Mouse (Mus musculus) forelimb bud, embryonic 11.5 days (tissue): ENCODE results near the gene Npas4.
"Not testable (repeated sequence)": the region's sequence is repeated elsewhere in the genome, so short reads cannot be mapped to it uniquely, and the experiment has no call there.

Experiments
- DNase-seq: peaks from one replicate; pipeline ENCODE4 v3.0.0-alpha.2; 2012; ENCODE audit warnings: low read depth, low spot score

Gene Npas4

DNA sequence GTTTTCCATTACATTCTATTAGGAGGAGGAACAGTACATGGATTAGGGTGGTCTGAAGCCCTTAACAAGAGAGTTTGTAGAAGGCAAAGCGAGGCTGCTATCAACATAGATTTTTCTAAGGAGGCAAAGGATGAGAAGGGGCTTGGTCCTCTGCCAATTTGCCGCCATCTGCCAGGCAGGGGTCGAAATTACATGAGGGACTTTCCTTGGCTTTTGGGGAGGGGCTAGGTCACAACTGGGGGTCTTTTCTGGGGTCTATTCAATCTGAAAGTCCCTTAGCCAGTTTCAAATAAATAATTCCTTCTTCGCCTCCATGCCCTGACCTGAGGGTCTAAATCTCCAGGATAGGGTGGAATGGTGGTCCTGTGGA is at the start of gene Npas4:
Npas4 (minus strand) TSS at position 61 of the 370 bp plus-strand sequence.
- no peak for DNase-seq

- DNase-seq: no peak
Observed at GRCm38 (mm10) chr19:5039301-5040114, 49.4 kb upstream of the Npas4 start.

DNA sequence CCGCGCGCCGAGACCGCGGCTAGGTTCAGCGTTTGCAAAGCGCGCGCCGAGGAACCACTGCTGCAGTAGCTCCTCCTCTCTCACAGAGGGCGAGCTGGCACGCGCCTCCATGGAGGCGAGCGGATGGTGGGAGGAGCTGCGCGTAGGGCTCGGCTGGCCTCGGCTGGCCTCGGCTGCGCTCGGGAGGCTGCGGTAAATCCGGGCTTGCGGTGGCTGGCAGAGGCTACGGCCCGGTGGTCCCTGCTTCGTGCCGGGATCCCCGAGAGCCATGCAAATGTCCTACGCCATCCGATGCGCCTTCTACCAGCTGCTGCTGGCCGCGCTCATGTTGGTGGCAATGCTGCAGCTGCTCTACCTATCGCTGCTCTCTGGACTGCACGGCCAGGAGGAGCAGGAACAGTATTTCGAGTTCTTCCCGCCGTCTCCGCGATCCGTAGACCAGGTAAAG is 48.6 kb upstream of the Npas4 start, which contains the start of the genes B4gat1 and AC124502.3:
B4gat1 (plus strand) TSS at position 118 of the 448 bp plus-strand sequence.
AC124502.3 (plus strand) TSS at position 183 of the 448 bp plus-strand sequence.
- DNase-seq: peak; percentile 91

DNA sequence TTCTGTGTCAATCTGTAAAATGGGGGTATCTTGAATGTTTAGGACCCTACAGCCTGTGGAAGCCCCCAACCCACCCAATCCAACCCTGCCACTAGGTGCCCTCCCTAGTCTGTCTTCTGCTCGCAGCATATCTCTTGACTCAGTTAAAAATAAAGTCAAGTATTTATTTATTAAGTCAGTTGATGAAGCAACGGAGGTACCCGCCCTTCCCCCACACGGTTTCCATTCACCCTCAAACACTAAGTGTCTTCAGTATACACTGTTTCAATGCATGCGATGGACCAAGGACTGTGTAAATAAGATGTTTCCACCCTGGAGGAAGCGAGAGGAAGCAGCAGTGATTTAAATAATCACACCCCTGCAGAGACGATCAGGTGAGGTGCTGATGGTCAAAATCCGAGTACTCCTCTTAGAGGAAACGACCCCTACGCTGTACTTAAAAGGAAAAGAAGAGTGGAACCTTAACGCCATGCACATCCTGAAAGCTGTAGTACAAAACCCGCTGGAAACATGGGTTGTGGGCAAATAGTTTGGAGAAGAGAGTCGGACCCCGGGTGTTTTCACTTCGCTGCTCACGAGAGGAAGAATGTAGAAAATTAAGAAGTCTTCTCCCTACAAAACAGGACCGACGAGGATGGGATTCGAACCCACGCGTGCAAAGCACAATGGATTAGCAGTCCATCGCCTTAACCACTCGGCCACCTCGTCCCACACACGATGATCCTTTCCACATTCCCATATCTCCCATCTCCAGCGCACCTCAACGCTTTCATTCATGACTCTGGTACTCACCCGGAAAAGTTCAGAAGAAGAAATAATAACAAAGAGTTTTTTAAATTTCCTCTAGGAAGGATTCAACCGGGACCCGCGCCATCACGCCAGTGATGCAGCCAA is 47.8 kb upstream of the Npas4 start:
- DNase-seq: peak; percentile 91

DNA sequence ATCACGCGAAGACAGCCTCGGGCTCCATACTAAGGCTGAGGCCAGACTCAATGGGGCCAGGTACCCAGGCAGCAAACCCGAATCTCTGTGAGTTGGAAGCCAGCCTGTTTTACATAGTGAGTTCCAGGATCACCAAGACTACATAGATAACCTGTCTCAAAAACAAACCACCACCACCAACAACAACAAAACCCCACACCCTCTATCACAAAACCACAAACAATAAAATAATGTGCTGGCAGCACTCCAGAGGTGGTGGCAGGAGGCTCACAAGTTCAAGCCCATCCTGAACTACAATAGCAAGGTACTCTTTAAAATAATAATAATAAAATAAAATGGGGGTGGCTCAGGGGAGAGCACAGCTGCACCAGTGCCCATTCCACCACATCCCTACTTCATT is 46.5 kb upstream of the Npas4 start:
- DNase-seq: no peak

DNA sequence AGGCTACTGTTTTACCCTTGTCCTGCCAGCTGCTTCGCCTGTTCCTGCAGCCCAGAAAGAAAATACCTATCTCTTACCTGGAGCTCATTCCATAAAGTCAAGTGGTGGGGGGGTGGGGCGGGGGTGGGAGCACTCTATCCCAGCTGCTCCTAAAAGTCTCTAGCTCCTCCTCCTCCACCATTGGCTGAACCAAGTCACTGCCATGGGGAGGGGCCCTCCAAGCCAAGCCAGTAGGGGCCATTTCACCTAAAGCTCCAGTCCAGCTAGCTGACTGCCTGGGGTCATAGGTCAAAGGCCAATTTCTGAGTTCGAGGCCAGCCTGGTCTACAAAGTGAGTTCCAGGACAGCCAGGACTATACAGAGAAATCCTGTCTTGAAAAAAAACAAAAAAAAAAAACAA is 42.6 kb upstream of the Npas4 start:
- DNase-seq: no peak

DNA sequence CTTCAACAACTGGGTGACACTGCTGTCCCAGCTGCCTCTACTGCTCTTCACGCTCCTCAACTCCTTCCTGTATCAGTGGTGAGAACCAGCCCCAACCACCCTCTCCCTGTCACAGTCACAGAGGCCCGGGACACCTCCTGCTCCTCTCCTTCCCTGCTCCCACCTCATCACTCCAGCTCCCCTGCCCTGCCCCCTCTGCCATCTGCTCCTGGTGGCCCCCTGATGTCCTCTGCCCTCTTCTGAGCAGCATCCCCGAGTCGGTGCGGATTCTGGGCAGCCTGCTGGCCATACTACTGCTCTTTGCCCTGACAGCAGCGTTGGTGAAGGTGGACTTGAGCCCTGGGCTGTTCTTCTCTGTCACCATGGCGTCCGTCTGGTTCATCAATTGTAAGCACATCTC is 36.0 kb upstream of the Npas4 start:
- DNase-seq: no peak

- DNase-seq: peak; percentile 94
Observed at GRCm38 (mm10) chr19:5023621-5024479, 33.7 kb upstream of the Npas4 start, which contains the start of gene Slc29a2. Gene Slc29a2, plus strand, starts transcription at chr19:5023860.

GRCm38 (mm10) chr19:5021416-5021815 is 31.3 kb upstream of the Npas4 start:
- no peak for DNase-seq

GRCm38 (mm10) chr19:5018191-5018590 is 28.1 kb upstream of the Npas4 start:
- DNase-seq: no peak

DNA sequence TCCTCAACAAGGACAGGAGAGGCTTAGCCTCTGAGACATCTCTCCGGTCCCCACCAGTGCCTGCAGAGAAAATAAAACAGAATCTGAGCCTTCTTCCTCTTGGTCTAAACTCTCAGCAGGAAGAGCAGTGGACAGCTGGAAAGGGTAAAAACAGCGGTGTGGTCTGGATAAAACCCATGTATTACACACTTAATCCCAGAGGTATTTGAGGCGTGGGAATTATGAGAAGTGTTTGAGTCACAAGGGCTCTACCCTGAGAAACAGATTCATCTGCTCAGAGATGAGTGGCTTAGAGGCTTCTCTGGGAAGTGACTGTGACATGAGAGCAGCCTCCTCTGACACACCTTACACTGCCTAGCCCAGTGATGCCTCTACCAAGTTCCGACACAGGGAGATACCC is 27.5 kb upstream of the Npas4 start:
- DNase-seq: no peak

DNA sequence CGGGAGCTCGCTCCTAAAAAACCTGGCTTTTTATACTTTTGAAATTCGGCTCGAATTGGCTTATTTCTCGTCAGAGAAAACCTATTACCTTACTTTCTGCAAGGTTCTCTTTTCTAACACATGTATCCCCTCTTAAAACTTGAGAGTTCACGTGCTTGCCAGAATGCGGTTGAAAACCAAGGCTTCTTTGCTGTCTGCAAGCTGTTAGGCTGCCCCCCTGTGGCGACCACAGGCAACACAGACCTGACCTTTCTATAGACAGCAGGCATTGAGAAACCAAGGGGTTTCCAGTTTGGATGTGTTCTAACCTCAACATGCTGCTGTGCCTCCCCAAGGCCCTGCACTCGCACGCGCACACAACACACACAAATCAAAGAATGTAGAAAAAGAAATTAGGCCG is 26.7 kb upstream of the Npas4 start:
- peak; percentile 79 for DNase-seq

GRCm38 (mm10) chr19:5016221-5016742 is 26.2 kb upstream of the Npas4 start:
- no peak for DNase-seq

- peak; percentile 64 for DNase-seq
Observed at GRCm38 (mm10) chr19:5014961-5015398, 24.9 kb upstream of the Npas4 start.

DNA sequence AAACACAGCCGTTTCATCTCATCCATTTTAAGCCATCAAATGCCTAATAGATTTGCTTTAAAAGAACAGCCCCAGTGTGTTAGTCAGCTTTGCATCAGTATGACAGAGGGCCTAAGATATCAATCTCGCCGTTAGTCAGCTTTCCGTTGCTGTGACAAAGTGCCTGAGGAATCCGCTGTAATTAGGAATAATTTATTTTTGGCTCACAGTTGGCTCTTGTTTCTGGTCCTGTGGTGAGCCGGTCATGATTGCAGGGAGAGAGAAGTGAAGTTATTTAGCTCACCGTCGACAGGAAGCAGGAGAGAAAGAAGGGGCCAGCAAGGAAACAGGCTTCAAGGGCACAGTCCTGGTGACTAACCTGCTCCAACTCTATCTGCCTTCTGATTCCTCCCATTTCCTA is 23.0 kb upstream of the Npas4 start:
- no peak for DNase-seq

DNA sequence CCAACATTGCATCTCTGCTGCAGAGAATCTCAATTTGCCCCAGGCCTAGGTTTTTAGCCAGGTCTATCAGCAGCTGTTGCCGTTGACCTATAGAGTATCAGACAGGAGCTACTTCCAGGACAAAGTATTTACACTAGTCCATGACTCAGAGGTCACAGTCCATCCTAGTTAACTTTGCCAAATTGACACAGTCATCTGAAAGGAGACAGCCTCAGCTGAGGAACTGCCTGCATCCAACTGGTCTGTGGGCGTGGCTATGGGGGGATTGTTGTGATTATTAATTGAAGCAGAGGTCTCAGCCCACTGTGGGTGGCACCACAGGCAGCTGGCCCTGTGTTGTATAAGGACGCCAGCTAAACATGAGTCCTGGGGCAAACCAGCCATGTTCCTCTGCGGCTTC is 14.8 kb upstream of the Npas4 start:
- no peak for DNase-seq

DNA sequence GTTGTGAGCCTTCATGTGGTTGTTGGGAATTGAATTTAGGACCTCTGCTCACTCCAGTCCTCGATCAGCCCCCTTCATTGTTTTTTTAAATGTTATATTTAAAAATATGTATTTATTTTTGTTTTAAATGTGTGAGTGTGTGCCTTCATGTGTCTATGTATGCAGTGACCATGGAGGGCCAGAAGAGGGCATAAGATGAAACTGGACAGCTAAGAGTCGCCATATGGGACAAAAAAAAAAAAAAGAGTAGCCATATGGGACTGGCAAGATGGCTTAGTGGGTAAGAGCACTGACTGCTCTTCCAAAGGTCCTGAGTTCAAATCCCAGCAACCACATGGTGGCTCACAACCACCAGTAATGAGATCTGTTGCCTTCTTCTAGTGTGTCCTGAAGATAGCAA is 13.5 kb upstream of the Npas4 start:
- DNase-seq: not testable (repeated sequence)

DNA sequence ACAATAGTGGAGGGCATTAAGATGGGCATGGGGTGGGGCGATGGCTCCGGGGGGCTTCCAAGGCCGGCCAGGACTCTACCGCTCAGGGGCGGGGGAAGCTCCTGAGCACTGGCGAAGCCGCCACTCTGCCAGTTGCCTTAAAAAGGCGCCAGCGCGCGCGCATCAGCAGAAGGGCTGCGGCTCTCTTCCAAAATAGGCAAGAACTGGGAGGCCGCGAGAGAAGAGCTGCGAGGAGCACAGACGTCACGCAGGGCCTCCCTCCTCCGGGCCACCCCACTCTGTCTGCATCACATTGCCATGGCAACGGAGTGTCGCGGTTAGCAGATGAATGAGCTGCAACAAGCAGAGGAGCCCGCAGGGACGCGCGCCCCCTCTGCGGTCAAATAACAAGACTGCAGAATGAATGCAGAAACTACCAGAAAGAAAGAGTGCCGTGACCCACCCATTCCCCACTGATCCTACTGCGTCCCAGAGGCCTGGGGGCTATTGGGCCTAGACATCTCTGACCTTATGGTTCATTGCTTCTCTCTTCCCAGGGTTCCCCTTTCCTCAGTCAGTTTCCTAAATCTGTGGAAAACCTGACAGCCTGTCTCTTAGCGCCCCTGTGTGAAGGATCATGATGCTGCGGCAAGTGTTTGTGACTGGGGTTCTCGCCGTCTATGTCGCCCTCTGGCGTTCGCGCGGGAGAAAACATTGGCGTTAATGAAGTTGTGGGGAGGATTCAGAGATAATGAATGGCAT is 11.7 kb upstream of the Npas4 start:
- DNase-seq: peak; percentile 86

DNA sequence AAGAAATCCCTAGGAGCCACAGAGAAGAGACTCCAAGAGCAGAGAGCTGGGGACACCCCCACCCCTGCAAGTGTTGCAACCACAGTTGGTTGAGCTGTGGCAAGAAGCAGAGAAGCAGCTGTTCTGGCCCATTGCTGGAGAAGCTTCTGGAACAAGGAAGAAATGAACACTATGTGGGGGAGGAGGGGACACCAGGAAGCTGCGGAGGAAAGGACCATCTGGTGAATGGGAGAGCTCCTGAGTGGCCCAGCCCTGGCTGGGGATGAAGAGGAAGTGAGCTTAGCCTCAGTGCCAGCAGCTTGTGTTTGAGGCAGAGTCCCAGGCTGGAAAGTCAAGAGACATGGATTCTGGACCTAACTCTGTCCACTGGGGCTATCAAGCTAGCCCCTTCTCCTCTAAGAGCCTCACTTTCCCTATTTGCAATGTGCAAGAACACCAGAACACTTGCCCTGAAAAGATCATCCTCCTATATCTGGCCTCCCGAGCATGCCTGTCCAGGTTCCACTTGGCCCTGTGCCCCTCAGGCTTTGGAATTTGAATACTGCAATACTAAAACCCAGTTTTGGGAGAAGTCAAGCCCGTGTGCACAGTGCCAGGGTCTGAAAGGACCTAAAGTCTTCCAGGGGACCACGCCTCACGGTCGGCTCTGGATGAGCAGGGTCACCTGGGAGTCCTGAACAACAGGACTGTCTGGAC is 9.5 kb upstream of the Npas4 start:
- DNase-seq: no peak

DNA sequence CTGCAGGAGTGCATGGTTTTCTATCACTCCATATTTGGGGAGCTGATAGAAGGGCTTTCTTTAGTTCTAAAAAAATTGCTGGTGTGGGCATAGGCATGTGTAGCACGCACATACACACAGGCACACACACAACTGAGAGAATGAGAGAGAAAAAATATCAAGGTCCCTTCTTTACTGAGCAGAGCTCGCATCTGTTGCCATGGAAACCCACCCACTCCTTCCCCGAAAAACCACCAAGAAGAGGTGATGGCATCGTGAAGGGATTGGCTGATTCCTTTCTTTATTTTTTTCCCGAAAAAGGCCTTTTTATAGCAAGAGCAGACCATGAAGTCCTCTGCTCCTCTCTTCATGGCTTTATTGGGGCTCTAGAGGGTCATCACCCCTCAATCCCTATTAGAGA is 3.9 kb upstream of the Npas4 start:
- DNase-seq: no peak
